Mouse (Mus musculus) skeletal muscle tissue, adult 2 months (tissue): ENCODE results near the gene Nup160.

ENCODE experiments used
- DNase-seq: peaks from one replicate; pipeline ENCODE4 v3.0.0-alpha.2; 2012; ENCODE audit warnings: low read depth, low spot score

The Nup160 gene

DNA sequence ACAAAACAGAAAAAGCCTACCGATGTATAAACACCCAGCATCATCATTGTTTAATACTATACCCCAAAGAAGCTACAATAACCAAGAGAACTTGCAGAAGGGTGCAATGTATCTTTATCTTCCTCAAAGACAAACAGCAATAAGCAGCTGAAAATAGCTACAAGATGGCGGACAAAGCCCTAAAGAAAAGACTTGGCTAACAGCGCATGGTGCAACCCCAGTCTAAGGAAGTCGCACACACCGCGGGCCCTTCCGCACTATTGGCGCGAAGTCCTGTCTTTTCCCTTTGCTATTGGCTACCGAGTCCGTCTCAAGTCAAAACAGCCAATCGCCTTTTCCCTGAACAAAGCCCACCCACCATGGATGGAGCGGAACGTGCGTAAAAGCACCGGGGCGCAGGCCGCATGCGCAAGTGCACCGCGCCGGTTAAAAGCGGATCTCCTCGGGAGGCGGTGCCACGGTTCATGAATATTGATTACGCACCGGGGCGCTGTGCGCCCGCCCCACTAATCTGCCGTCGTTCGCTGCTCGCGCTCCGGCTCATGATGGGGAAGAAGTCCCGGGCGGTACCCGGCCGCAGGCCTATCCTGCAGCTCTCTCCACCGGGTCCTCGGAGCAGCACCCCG lies 68.2 kb downstream of the Nup160 start, which contains the start of gene Fnbp4:
Gene Fnbp4 (plus strand): TSS at position 318 of the 626 bp plus-strand sequence.
- peak; percentile 99 for DNase-seq

DNA sequence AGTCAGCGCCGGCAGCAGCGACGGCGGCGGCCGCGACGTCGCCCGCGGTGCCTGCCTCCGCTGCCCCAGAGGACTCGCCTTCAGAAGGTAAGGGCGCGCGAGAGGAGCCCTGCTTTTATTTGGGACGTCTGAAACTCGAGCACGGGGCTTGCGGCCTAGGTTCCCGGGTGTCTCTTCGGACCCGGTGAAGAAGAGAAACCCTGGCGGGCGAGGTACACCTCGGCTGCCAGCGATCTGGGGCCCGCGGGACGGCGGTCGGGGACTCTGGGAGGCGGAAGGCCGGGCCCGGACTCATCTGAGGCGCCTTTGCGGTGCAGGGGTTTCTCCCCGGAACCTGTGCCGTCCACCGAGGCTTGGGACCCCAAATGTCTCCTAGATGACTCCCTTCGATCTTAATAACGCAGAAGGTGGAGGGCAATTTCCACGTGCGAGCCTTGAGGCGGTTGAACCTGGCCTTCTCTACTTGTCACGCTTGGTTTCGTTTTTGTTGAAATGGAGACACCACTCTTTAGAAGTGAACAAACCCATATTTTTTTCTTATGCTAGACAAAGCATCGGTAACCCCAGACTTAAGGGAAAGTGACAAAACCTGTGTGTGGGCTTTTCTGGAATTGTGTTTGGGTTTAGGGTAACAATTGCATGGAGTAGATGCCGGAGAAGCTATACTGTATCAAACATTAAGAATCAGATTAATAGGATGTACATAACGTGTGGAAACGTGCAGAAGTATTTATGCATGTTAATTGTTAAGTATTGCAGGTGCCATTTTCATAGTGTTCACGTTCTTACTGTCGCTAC lies 68.9 kb downstream of the Nup160 start:
- DNase-seq, result no peak

DNA sequence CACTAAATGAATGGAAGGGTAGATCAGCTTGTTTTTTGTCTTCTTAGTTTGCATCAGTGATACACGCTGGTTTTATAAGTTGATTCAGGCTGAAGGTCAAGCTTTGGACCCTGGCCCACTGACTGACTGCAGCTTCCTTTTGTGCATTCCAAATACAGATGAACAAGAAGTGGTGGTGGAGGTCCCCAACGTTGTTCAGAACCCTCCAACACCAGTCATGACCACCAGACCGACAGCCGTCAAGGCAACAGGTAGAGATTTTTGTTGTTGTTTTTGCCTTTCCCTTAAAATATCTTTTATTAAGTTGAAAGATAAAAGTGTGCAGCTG lies 69.5 kb downstream of the Nup160 start:
- no peak for DNase-seq

DNA sequence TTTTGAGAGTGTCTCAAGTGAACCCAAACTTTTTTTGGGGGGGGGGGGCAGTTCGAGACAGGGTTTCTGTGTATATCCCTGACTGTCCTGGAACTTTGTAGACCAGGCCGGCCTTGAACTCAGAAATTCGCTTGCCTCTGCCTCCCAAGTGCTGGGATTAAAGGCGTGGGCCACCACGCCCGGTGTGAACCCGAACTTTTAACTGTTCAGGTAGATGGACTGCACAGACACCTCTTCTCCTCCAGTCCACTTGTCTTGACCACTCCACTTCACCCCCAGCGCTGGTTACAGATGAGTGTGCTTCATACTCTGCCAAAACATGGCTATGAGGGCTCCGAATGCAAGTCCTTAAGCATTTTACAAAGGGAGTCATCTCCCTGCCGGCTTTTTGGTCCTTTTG lies 70.1 kb downstream of the Nup160 start:
- no peak for DNase-seq

DNA sequence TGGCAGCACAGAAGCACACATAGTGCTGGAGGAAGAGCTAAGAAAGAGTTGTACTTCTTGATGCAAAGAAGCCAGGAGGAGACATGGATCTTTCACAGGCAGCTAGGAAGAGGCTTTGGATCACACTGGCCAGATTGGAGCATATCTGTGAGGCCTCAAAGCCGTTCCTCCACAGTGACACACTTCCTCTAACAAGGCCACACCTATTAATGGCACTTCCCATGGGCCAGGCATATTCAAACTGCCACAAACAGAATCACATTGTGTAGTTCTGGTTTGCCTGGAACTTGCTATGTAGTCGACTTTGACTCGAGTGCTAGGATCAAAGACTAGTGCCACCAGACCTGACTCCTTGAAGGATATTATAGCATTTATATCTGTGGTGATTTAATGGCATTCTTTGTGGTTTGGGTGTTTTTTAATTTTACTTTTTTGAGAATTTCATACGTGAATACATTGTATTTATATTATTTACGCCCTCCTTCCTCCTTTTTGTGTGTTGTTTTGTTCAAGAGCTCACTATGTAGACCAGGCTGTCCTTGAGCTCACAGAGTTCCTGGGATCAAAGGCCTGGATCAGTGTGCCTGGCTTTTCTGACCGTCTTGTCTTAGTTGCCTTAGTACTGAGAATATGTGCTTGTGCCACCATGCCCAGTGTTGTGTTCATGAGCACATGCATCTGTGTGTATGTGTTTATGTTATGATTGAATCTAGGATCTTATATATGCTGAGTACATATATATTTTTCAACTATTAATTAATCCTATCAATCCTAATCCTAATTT lies 72.9 kb downstream of the Nup160 start:
- no peak for DNase-seq

DNA sequence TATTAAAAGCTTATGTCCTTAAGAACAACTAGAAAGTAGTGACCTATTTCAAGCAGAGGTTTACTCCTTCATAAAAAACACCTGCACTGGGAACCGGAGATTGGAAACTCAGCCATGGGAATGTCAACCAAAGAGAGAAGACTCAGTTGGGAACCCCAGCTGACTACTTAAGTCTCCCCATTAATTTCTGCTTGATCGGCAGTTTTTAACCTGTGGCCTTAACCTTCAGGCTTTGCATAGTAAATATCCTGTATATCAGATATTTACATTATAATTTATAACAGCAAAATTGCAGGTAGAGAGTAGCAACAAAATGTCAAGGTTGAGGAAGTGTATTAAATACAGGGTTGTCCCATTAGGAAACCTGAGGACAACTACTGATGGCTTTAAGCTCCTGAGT lies 76.5 kb downstream of the Nup160 start:
- no peak for DNase-seq

DNA sequence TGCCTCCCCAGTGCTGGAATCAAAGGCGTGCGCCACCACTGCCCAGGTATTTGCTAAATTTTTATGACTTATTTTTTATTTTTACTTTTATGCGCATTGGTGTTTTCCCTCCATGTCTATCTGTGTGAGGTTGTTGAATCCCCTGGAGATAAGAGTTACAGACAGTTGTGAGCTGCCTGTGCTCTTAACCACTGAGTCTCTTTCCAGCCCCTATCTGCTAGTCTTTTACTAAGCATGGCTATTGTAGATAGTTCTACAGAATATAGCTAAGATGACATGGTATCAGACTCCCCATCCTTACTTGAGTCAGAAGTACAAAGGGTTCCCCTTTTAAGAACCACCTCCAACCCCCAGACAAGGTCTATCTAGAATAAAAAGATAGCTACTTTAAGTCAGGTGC lies 77.2 kb downstream of the Nup160 start:
- DNase-seq, result no peak

DNA sequence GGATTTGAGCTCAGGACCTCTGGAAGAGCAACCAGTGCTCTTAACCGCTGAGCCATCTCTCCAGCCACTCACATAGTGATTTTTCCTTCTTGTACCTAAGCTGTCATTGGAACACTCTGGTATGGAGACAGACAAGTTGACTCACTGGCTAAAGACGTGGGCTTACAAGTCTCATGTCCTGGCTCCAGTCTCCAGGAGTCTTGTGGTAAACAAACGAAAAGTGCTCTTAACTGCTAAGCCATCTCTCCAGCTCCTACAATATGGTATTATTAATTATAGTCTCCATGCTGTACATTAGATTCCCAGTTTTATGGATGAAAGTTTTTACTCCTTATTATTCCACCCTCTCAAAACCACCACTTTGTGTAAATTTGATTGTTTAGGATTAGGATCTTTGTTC lies 88.1 kb downstream of the Nup160 start:
- DNase-seq, result no peak

DNA sequence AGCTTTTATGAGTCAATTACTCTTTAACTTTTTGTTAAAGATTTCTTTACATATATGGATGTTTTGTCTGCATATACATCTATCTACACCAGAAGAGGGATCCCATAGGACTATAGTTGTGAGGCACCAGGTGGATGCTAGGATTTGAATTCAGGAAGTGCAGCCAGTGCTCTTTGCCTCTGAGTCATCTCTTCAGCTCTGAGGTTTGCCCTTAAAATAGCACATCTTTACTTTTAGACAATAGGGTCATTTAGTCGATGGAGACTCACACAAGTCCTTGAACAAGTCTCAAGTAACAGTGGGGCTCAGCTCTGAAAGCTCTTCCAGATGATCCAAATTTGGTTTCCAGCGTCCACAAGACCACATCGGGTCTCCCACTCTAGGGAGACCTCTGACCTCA lies 104.3 kb downstream of the Nup160 start:
- no peak for DNase-seq

DNA sequence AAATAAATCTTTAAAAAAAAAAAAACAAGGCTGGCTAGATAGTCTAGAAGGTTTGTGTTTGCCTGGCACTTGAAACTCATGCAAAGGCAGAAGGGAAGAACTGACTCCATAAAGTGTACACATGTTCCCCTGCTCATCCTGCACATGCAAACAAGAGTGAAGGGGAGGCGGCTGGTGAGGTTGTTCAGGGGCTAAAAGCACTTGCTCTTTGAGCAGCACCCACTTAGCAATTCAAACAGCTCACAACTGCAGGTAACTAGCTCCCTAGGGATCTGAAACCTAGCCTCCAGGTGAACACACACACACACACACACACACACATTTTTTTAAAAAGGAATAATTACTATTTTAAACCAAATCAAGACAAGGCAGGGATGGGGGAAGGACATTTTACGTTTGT lies 104.9 kb downstream of the Nup160 start:
- DNase-seq, result no peak

DNA sequence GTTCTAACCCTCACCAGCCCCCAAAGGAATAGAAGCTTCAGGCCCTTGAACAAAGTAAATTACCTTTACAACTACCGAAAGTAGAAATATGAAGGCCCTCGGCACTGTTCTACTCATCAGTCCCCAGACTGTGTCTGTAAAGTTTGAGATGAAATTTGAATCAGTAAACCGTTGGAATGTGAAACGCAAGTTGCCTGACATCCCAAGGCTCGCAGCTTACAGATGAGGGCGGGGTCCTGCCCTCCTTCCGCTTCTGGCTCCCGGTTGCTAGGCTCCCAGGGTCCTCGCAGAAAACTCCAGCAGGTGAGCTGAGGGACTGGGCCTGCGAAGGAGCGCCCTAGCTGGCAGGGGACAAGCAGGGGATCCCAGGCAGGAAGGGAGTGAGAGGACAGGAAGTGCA lies 105.4 kb downstream of the Nup160 start, which contains the start of gene Agbl2:
Gene Agbl2 (plus strand): TSS at position 270 of the 400 bp plus-strand sequence.
- no peak for DNase-seq

DNA sequence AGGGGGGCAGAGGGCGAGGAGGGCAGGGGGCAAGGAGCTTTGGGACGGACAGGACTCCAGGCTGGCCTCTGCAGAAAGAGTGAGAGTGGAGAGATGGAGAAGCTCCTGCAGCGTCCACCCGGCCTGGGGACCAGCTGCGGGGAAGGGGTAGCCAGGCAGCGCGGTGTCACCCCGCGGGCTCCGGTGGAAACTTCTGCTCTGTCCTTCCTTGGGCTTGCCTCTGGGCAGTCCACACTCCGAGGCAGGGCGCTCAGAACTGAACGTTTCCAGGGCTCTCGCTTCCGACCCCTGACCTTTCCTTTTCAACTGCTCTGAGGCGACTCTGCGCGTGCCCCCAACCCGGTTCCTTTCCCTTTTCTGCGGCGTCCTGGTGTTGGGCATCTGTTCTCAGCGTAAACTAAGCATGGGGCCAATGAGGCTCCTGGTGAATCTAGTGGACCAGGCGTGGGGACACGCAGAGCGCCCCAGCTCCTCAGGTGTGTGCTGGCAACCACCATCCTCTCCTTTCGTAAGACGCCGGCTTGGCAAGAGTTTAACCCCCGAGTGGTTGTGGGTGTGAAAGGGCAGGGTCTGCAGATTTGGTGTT lies 106.0 kb downstream of the Nup160 start:
- no peak for DNase-seq
